Mouse (Mus musculus) c-Kit-negative CD71-positive TER-119-positive erythroid progenitor cells, embryonic 14.5 days (primary cell): Measurements from ENCODE around the gene Cryba4.

Experiments used
- DNase-seq: peaks from one replicate; pipeline ENCODE4 v3.0.0-alpha.2; 2013; ENCODE audit warnings: low read depth, low spot score

Cryba4 gene

GRCm38 (mm10) chr5:112252400-112252799 is at the start of gene Cryba4:
Gene Cryba4, minus strand, starts transcription at chr5:112252518.
- DNase-seq, result no peak

- no peak for DNase-seq
Observed at GRCm38 (mm10) chr5:112301694-112302093, 49.4 kb upstream of the Cryba4 start.

DNA sequence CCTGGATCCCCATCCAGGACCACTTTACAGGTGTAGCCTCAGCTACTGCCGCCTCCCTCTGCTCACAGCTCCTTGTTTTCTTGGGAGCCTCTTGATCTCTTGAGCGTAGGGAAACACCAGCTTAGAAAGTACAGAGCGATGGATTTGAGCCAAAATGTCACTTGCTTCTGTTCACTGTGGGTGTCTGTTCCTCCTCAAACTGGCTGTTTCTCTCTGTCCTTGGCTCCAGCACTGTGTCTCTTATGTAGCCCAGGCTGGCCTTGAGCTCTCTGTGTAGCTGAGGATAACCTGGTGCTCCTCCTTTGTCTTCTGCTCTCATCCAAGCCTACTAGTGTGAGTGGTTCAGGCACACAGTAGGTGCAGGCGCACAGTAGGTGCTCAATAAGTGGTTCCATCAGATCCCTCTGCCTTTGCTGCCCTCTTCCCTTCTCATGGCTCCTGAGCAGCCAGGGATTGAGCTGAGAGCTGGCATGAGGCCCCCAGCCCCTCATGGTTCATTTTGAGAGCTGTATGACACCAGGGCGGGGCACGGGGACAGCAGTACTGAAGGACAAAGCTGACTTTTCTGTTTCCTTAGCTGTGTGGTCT is 48.5 kb upstream of the Cryba4 start:
- DNase-seq, result no peak

DNA sequence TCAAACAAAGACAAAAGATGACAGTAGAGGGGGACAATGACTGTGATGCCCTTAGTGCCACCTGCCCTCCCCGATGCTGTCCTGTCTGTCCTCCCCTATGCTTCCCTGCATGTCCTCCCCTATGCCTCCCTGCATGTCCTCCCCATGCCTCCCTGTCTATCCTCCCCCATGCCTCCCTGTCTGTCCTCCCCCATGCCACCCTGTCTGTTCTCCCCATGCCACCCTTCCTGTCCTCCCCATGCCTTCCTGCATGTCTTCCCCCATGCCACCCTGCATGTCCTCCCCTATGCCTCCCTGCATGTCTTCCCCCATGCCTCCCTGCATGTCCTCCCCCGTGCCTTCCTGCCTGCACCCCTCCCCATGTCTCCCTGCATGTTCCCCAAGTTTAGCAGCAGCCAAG is 47.8 kb upstream of the Cryba4 start:
- DNase-seq, result no peak

GRCm38 (mm10) chr5:112299399-112299798 is 47.1 kb upstream of the Cryba4 start:
- no peak for DNase-seq

DNA sequence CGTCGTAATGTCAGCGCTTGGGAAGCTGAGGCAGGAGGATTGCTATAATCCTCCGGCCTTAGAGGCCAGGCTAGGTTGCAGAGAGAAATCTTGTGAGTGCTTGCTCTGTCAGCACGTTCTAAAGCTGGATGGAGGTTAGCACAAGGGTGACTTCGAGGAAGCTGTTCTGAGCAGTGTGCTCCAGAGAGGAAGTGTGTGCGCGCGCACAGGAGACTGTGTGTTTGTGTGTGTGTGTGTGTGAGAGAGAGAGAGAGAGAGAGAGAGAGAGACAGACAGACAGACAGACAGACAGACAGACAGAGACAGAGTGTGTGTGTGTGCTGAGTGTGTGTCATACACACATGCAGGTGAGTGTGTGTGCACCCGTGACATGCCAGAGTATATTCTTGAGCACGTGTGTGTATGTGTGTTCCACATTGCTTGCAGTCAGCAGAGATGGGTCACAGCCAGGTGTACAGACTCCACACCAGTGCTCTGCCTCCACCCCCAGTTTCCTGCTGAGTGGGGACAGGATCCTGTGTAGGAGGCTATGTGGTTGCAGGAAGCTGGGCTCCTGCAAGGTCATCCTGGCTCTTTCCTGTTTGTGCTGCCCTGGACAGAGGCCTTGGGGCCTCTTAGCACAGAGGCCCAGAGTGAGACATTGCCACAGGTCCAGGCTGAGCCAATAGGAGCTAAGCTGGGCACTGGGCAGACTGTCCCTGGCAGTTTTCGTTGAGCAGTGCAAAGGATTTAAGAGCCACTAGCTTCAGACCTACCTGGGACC is 46.1 kb upstream of the Cryba4 start:
- DNase-seq, result no peak

GRCm38 (mm10) chr5:112297257-112297656 is 44.9 kb upstream of the Cryba4 start:
- DNase-seq, result no peak

GRCm38 (mm10) chr5:112296404-112297181 is 44.3 kb upstream of the Cryba4 start:
- no peak for DNase-seq

GRCm38 (mm10) chr5:112295564-112295963 is 43.2 kb upstream of the Cryba4 start:
- no peak for DNase-seq

- no peak for DNase-seq
Observed at GRCm38 (mm10) chr5:112295162-112295561, 42.8 kb upstream of the Cryba4 start.

DNA sequence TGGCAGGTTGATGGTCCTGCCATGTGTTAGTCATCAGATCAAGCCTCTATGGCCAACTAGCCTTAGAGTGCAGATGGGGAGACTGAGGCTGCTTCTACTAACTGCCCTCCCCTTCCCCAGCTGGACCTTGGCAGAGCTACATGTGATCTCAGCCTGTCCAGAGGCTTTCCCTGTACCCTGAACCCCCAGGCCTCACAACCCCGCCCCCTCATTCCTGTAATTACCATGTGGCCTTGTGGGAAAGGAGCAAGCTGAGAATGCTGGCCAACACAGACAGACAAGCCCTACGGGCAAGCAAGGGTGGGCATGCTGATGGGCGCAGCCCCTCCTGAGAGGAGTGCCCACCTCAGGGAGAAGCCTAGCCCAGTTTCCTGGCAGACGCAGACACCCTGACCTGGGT is 42.4 kb upstream of the Cryba4 start:
- no peak for DNase-seq

DNA sequence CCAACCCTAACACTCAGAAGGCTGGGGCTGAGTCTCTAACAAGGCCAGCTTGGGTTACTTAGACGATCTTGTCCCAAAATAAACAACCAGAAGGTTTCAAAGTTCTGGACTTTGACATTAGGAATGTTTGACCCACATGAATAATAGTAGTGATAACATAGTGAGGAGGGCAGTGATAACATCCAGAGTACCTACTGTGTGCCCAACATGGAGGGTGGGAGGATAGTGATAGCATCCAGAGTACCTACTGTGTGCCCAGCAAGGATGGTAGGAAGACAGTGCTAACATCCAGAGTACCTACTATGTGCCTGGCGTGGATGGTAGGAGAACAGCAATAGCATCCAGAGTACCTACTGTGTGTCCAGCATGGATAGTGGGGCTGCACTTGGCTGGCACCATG is 41.5 kb upstream of the Cryba4 start:
- no peak for DNase-seq

DNA sequence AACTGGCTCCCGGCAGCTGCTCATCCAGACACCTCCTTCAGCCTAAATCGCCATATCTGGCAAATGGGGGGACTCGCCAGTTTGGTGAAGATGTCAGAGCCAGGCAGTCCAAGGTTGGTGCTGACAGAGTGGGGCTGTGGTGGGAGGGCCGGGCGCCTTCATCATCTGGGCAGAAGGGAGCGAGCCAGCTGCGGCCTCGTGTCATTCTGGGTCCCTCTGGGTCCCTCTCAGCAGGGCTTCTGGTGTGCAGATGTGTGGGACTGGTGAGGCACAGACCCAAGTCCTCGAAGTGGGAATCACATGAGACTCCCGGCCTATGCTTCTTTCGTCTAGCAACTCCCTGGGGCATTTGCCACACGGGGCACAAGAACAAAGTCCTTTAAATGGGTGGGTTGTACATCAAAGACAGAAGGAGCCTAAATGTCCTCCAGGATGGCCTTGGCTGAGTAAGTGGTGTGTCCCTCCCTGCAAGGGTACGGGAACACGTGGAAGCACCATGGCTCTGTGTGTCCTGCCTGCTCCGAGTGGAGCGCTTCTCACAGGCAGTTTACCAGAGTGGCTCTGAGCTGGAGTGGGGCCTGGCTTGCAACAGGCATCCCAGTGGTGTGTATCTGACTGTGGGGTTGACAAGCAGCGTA is 40.1 kb upstream of the Cryba4 start:
- no peak for DNase-seq

GRCm38 (mm10) chr5:112291866-112292265 is 39.5 kb upstream of the Cryba4 start:
- DNase-seq, result no peak

GRCm38 (mm10) chr5:112290536-112290880 is 38.2 kb upstream of the Cryba4 start:
- DNase-seq, result no peak

- no peak for DNase-seq
Observed at GRCm38 (mm10) chr5:112289819-112290535, 37.7 kb upstream of the Cryba4 start.

DNA sequence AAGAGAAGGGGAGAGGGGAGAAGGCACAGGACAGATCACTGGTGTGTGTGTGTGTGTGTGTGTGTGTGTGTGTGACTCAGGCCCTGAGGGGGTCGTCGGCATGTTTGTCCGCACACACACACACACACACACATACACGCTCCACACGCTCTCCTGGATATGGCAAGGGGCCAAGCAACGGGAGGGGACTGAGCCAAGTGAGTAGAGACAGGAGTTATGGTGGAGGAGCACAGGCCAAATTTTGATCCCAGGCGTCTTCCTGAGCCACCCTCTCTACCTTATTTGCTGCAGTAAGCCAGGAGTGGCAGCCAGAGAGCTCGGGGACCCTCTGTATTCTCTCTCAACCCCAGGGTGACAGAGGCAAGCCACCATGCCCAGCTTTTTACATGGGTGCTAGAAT is 36.9 kb upstream of the Cryba4 start:
- no peak for DNase-seq

DNA sequence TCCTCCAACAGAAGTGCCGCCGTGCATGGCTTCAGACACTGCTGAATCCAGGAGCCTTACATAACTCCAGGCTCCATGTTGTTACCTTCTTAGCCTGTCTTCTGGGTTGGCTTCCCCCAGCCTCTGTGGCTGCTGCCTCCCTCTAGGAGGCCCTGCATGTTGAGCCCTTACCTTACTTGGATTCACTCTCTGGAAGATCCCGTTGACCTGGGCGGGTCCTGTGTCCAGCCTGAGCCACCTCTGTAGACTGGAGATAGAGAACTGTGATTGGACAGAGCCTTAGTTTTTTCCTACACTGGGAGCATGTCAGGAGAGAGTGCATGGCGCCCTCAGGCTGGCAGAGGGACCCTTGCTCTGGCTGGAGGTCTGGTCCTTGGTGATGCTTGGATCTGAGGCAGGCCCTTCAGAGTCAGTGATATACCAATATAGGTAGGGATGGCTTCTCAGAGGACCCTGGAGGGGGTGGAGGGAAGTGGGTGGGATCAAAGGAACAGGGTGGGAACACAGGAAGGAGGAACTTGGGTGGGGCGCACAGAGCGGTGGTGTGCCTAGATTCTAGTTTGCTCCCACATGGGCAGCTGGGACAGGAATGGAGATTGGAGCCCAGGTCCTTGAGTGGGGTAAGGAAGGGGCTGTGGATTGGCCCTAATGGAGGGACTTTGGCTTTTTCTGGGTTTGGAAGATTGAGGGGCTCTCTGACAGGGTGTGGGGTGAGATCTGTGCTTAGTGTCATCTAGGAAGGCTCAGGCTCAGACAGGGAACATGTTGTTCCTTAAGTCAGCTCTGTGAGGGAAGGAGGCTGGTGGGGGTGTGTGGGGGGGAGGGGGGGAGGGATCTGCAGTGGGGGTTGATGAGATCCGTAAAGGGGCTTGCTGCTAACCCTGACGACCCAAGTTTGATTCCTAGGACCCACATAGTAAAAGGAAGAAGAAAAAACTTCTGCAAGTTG is 36.1 kb upstream of the Cryba4 start:
- DNase-seq, result no peak

DNA sequence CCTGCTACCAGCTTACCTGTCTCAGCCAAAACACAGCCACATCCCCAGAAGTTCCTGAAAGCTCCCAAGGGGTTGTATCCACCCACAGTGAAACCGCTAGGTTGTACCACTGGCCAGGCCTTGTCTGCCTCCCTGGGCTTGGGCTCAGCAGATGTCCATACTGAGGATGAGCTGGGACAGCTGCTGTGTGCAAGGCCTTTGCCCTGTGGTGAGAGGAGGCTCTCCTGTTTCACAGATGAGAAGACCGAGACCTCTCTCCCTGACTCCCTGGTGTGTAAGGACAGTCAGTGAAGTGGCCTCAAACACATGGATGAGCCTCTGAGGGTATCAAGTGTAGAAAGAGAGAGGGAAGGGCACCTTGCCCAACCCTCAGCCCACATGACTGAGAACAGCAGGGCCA is 35.3 kb upstream of the Cryba4 start:
- DNase-seq, result no peak

DNA sequence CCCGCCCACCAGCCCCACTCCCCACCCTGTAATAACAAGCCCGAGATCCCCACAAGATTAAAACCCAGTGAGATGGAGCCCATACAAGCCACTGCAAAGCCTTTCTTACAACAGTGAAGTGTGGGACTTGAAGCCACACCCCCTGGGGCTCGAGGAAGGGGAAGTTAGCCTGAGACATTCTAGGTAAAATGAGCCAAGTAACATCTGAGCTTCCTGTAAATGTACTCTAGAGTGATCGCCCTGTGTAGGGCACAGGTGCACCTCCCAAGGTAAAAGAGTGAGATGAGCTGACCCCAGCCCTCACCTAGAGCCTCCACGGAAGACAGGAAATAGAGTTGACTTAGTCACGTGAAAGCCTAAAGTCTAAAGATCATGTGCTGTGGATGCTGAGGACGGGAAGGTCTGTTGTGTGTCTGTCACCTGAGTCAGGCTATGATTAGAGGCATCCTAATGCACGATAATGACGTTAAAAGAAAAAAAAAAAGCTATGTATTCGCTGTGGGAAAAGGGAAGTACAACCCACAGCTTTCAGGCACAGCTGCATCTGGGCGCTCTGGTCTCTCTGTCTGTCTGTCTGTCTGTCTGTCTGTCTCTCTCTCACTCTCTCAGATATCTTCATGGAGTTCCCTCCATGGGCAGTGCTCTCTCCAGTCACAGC is 34.8 kb upstream of the Cryba4 start:
- DNase-seq, result no peak
